Mouse (Mus musculus) MEL (cell line): ENCODE results near the gene Prkce. TPM values are rescaled to one million over a fixed set of nuclear protein-coding genes. Genes with fewer than 3 reads are reported as not detected.
A peak's percentile ranks its signal among the peaks of the same experiment; 100 is the strongest.

Source experiments
- DNase-seq: peaks from one replicate; pipeline ENCODE4 v3.0.0; 2011; ENCODE audit warnings: low read depth, low spot score
- H3K27ac ChIP-seq: 2 replicates; pipeline ENCODE4 v1.5.1; 2012; ENCODE audit warnings: low read depth, mild to moderate bottlenecking, control low read depth, low read length, moderate library complexity; ENCODE audit not compliant: control insufficient read depth
- H3K27me3 ChIP-seq, 2 experiments: fragments of 150-350 bp in 1 of 2; sonication (generic) in 1 of 2; 2 replicates each; pipeline ENCODE4 v1.6.1; 2012; ENCODE audit warnings: low read length in 2 of 2, mild to moderate bottlenecking in 2 of 2, improper control_type of control experiment in 1 of 2, moderate library complexity in 1 of 2; ENCODE audit not compliant: insufficient read depth in 2 of 2, control insufficient read depth in 1 of 2
- H3K36me3 ChIP-seq, 2 experiments: 2 replicates each; pipeline ENCODE4 v1.6.1; 2012 to 2014; ENCODE audit warnings: low read length in 2 of 2, improper control_type of control experiment in 1 of 2, inconsistent platforms in 1 of 2, mild to moderate bottlenecking in 1 of 2; ENCODE audit not compliant: insufficient read depth in 2 of 2, control insufficient read depth in 1 of 2
- H3K4me1 ChIP-seq, 2 experiments: fragments of 150-350 bp in 1 of 2; sonication (generic) in 1 of 2; 2 replicates each; pipeline ENCODE4 v1.6.1; 2012; ENCODE audit warnings: low read length in 2 of 2, improper control_type of control experiment in 1 of 2, mild to moderate bottlenecking in 1 of 2; ENCODE audit not compliant: insufficient read depth in 2 of 2, control insufficient read depth in 1 of 2
- H3K4me3 ChIP-seq, 2 experiments: fragments of 150-350 bp in 1 of 2; sonication (generic) in 1 of 2; 2 replicates each; pipeline ENCODE4 v1.5.1; 2012; ENCODE audit warnings: low read depth in 2 of 2, low read length in 2 of 2, mild to moderate bottlenecking in 2 of 2, moderate library complexity in 2 of 2, control low read depth in 1 of 2, improper control_type of control experiment in 1 of 2; ENCODE audit not compliant: control insufficient read depth in 1 of 2, insufficient read depth in 1 of 2
- H3K79me2 ChIP-seq: 2 replicates; pipeline ENCODE4 v1.6.1; 2012; ENCODE audit warnings: mild to moderate bottlenecking, low read length, moderate library complexity; ENCODE audit not compliant: control insufficient read depth, poor library complexity, insufficient read depth
- H3K9ac ChIP-seq: 2 replicates; pipeline ENCODE4 v1.6.1; 2012; ENCODE audit warnings: low read depth, mild to moderate bottlenecking, control low read depth, low read length, moderate library complexity; ENCODE audit not compliant: control insufficient read depth, poor library complexity, severe bottlenecking
- H3K9me3 ChIP-seq: fragments of 150-350 bp; sonication (generic); replicated peaks from 2 replicates; pipeline ENCODE4 v1.6.1; 2012; ENCODE audit warnings: mild to moderate bottlenecking, low read length, improper control_type of control experiment, moderate library complexity; ENCODE audit not compliant: insufficient read depth
- BHLHE40 ChIP-seq: IDR thresholded peaks from 2 replicates; pipeline ENCODE4 v1.6.1; 2012; ENCODE audit warnings: low read depth, mild to moderate bottlenecking, inconsistent platforms, low read length, improper control_type of control experiment, borderline replicate concordance
- CHD1 ChIP-seq: IDR thresholded peaks from 2 replicates; pipeline ENCODE4 v1.6.1; 2012; ENCODE audit warnings: low read depth, mild to moderate bottlenecking, inconsistent platforms, low read length, improper control_type of control experiment
- CHD2 ChIP-seq: IDR thresholded peaks from 2 replicates; pipeline ENCODE4 v1.6.1; 2011; ENCODE audit warnings: low read length, improper control_type of control experiment
- ELF1 ChIP-seq: IDR thresholded peaks from 2 replicates; pipeline ENCODE4 v1.6.1; 2014; ENCODE audit warnings: low read depth, mild to moderate bottlenecking, inconsistent platforms, low read length, improper control_type of control experiment, moderate library complexity
- EP300 ChIP-seq, 2 experiments: IDR thresholded peaks; 2 replicates each; pipeline ENCODE4 v1.6.1; 2011; ENCODE audit warnings: improper control_type of control experiment in 2 of 2, low read length in 2 of 2, low read depth in 1 of 2, mild to moderate bottlenecking in 1 of 2
- GATA1 ChIP-seq: IDR thresholded peaks from 2 replicates; pipeline ENCODE4 v1.6.1; 2011; ENCODE audit warnings: low read depth, low read length, improper control_type of control experiment
- HCFC1 ChIP-seq: IDR thresholded peaks from 2 replicates; pipeline ENCODE4 v1.6.1; 2012; ENCODE audit warnings: low read depth, mild to moderate bottlenecking, inconsistent platforms, low read length, improper control_type of control experiment, moderate library complexity
- MAFK ChIP-seq: IDR thresholded peaks from 2 replicates; pipeline ENCODE4 v1.6.1; 2011; ENCODE audit warnings: low read depth, mild to moderate bottlenecking, low read length, improper control_type of control experiment, borderline replicate concordance
- MAX ChIP-seq: IDR thresholded peaks from 2 replicates; pipeline ENCODE4 v1.6.1; 2011; ENCODE audit warnings: low read length, improper control_type of control experiment
- MAZ ChIP-seq: IDR thresholded peaks from 2 replicates; pipeline ENCODE4 v1.6.1; 2012; ENCODE audit warnings: low read depth, mild to moderate bottlenecking, inconsistent platforms, low read length, improper control_type of control experiment
- NELFE ChIP-seq: IDR thresholded peaks from 2 replicates; pipeline ENCODE4 v1.6.1; 2011; ENCODE audit warnings: low read depth, low read length, improper control_type of control experiment
- NRF1 ChIP-seq: IDR thresholded peaks from 2 replicates; pipeline ENCODE4 v1.6.1; 2014; ENCODE audit warnings: low read depth, mild to moderate bottlenecking, inconsistent platforms, low read length, improper control_type of control experiment, moderate library complexity; ENCODE audit not compliant: poor library complexity, insufficient read depth, severe bottlenecking
- POLR2A ChIP-seq, 2 experiments: IDR thresholded peaks; 2 replicates each; pipeline ENCODE4 v1.6.1; 2011 to 2012; ENCODE audit warnings: low read length in 2 of 2, mild to moderate bottlenecking in 2 of 2, control low read depth in 1 of 2, improper control_type of control experiment in 1 of 2, low read depth in 1 of 2, moderate library complexity in 1 of 2; ENCODE audit not compliant: control insufficient read depth in 1 of 2, insufficient read depth in 1 of 2, poor library complexity in 1 of 2
- POLR2AphosphoS2 ChIP-seq: IDR thresholded peaks from 2 replicates; pipeline ENCODE4 v1.6.1; 2011; ENCODE audit warnings: low read length, improper control_type of control experiment
- TBP ChIP-seq: IDR thresholded peaks from 2 replicates; pipeline ENCODE4 v1.8.0; 2011; ENCODE audit warnings: low read depth, low read length, improper control_type of control experiment
- TCF12 ChIP-seq: IDR thresholded peaks from 2 replicates; pipeline ENCODE4 v1.6.1; 2014; ENCODE audit warnings: low read depth, mild to moderate bottlenecking, inconsistent platforms, low read length, improper control_type of control experiment, moderate library complexity
- USF1 ChIP-seq: IDR thresholded peaks from 2 replicates; pipeline ENCODE4 v1.6.1; 2014; ENCODE audit warnings: low read depth, mild to moderate bottlenecking, inconsistent platforms, low read length, improper control_type of control experiment, moderate library complexity
- USF2 ChIP-seq, 2 experiments: IDR thresholded peaks; 2 replicates each; pipeline ENCODE4 v1.6.1; 2011 to 2012; ENCODE audit warnings: improper control_type of control experiment in 2 of 2, low read length in 2 of 2, borderline replicate concordance in 1 of 2, inconsistent platforms in 1 of 2, low read depth in 1 of 2, mild to moderate bottlenecking in 1 of 2; ENCODE audit not compliant: insufficient read depth in 1 of 2
- ZC3H11A ChIP-seq: IDR thresholded peaks from 2 replicates; pipeline ENCODE4 v1.6.1; 2012; ENCODE audit warnings: low read depth, mild to moderate bottlenecking, inconsistent platforms, low read length, improper control_type of control experiment
- ZMIZ1 ChIP-seq: IDR thresholded peaks from 2 replicates; pipeline ENCODE4 v1.6.1; 2012; ENCODE audit warnings: low read depth, mild to moderate bottlenecking, inconsistent platforms, low read length, improper control_type of control experiment, moderate library complexity
- polyA plus RNA-seq, 2 experiments: library from polyadenylated mRNA; stranded (reverse) in 1 of 2; unstranded in 1 of 2; fragments of >175 nt in 1 of 2; fragments of >200 nt in 1 of 2; gene quantifications; 2 replicates each; pipeline versions ENCODE4 v1.2.1 to v1.2.4; 2012; ENCODE audit warnings: low replicate concordance in 2 of 2, low read depth in 1 of 2; ENCODE audit not compliant: insufficient read length in 2 of 2, insufficient read depth in 1 of 2, missing spikeins in 1 of 2
- total RNA-seq: library from RNA; depleted of rRNA; stranded (reverse); fragments of 300-350 nt; gene quantifications from 2 replicates; pipeline ENCODE4 v1.2.3, GENCODE M21; 2012

The Prkce gene
- total and polyA plus RNA-seq, 3 experiments: 3.0 to 5.3 TPM; not detected in 1

GRCm38 (mm10) chr17:86444578-86445419 is 277.2 kb downstream of the Prkce start (continued):
- TF ChIP-seq HCFC1 (peak; percentile 70; the same call in 1 of the 2 replicates), ZC3H11A (peak; percentile 94), GATA1 (no peak), MAX (peak; percentile 57; the same call in 1 of the 2 replicates), TBP (peak; percentile 91), CHD2 (no peak), USF1 (peak; percentile 32; the same call in 1 of the 2 replicates), TCF12 (peak; percentile 47; the same call in 1 of the 2 replicates), MAFK (no peak), EP300 (IDR thresholded peaks at IDR 0.05; ENCODE audit: low read depth in 1 of 2, low read length in 2 of 2) (peak; percentile 44 to 74; a peak in 3 of 4 replicates), POLR2A (IDR thresholded peaks at IDR 0.05; ENCODE audit: control insufficient read depth in 1 of 2, insufficient read depth in 1 of 2, low read depth in 1 of 2, low read length in 2 of 2, poor library complexity in 1 of 2) (peak in 1 of 2 experiments; percentile 68; a peak in 2 of 4 replicates), NELFE (no peak; the same call in 1 of the 2 replicates), ELF1 (peak; percentile 84), ZMIZ1 (0 out of 2 replicates have a peak, but pooled peaks have one; percentile 26), NRF1 (peak; percentile 13; the same call in 1 of the 2 replicates), USF2 (IDR thresholded peaks at IDR 0.05; ENCODE audit: borderline replicate concordance in 1 of 2, insufficient read depth in 1 of 2, low read depth in 1 of 2, low read length in 2 of 2) (no peak), CHD1 (no peak), POLR2AphosphoS2 (peak; percentile 26; the same call in 1 of the 2 replicates), MAZ (peak; percentile 87)
- TF ChIP-seq, all 39 proteins: peak for 23

- Histone ChIP-seq H3K4me1 (peaks cover 25 to 30% of the 10 kb centered on the region in 2 experiments), H3K27ac (peak overlapping the region; percentile 69)
Measured at GRCm38 (mm10) chr17:86445420-86445720, 277.8 kb downstream of the Prkce start.

More at GRCm38 (mm10) chr17:86445420-86445720, 277.8 kb downstream of the Prkce start:
- Histone ChIP-seq H3K79me2 (no peaks in the 10 kb centered on the region), H3K9ac (peak overlapping the region; percentile 64), H3K4me3 (peak overlapping the region in 1 of 2 experiments; percentile 31; a peak in 2 of 4 replicates), H3K27me3 (no peaks in the 10 kb centered on the region), H3K36me3 (peaks cover 0 to 14% of the 10 kb centered on the region in 2 experiments; a peak in 2 of 4 replicates), H3K9me3 (no peaks in the 10 kb centered on the region)
- no peak for TF ChIP-seq BHLHE40
- DNase-seq: no peak
